Mouse (Mus musculus): ENCODE data around the gene Cpt1b. TPM values are rescaled to one million over a fixed set of nuclear protein-coding genes. Genes with fewer than 3 reads are reported as not detected.

Gene Cpt1b
- polyA plus RNA-seq, 1 experiment from 2014 or later: 0.52 TPM

DNA sequence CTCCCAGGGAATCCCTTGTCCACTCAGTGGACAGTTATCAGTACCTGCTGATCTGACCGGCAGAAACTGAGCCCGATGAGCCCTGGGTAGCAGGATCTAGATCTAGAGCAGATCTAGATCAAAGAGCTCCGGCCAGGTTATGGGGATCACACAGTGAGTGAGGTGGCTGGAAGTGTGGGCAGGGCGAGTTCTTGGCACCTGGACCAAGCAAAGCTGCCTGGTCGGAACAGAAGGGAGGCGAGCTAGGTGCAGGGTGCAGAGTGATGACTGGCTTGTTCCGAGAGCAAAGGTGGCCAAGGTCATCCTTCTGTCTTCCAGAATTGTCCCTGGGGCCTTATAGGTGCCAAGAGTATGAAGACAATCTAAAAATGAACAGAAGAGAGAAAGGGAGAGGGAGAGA, 34.2 kb upstream of the Cpt1b start:
- Histone ChIP-seq H3K36me3 (no peaks in the 10 kb centered on the region), H3K9ac (no peak overlapping the region; the same call in 1 of the 2 replicates), H3K9me3 (no peaks in the 10 kb centered on the region), H3K27ac (no peak overlapping the region), H3K27me3 (peaks cover 21% of the 10 kb centered on the region), H3K4me1 (no peaks in the 10 kb centered on the region), H3K4me3 (no peak overlapping the region), H3K4me2 (replicated peaks) (no peak overlapping the region)
- WGBS: 87% methylated on average over 7 of the region's 7 CpGs
- ATAC-seq (ENCODE audit: low FRiP score, low read depth): no peak

DNA sequence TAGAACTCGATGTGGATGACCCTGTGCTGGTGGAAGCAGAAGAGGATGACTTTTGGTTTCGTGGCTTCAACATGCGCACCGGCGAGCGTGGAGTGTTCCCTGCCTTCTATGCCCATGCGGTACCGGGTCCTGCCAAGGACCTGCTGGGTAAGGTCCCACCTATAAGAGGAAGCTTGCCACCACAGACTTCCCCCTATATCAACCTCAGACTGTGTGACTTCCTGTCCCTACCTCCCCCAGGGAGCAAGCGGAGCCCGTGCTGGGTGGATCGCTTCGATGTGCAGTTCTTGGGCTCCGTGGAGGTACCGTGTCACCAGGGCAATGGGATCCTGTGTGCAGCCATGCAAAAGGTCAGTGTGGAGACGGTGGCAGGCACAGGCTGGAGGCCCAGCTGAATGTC, 33.3 kb upstream of the Cpt1b start:
- ATAC-seq (ENCODE audit: low FRiP score, low read depth): no peak
- H3K4me3 ChIP-seq: no peak overlapping the region
- WGBS: 94% methylated on average over 15 of the region's 15 CpGs
- H3K27me3 ChIP-seq: peaks cover 30% of the 10 kb centered on the region
- H3K4me1 ChIP-seq: peaks cover 7% of the 10 kb centered on the region
- H3K9me3 ChIP-seq: no peaks in the 10 kb centered on the region
- no peak overlapping the region for H3K4me2 ChIP-seq (replicated peaks)
- H3K9ac ChIP-seq: no peak overlapping the region
- no peaks in the 10 kb centered on the region for H3K36me3 ChIP-seq
- no peak overlapping the region for H3K27ac ChIP-seq

DNA sequence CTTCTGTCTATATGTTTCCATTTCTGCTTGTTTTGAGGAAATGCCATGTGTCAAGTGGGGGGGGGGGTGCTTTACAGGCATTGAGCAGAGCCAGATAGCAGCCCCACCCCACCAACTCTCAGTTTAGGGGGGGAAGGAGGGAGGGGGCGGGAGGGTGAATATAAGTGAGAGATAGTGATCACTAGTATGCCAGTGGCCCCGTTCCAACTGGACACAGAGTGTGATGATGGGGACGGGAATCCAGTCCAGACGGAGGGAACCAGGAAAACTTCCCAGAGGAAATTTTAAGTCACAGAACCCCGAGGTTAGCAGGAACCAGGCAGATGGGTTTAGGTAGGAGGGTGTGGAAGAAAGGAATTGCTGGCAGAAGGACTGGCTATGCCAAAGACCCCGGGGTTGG, 30.0 kb upstream of the Cpt1b start:
- H3K27ac ChIP-seq: no peak overlapping the region
- H3K4me3 ChIP-seq: no peak overlapping the region
- no peak overlapping the region for H3K9ac ChIP-seq
- peaks cover 43% of the 10 kb centered on the region for H3K27me3 ChIP-seq
- H3K4me2 ChIP-seq (replicated peaks): no peak overlapping the region
- H3K4me1 ChIP-seq: peaks cover 12% of the 10 kb centered on the region
- no peaks in the 10 kb centered on the region for H3K9me3 ChIP-seq
- H3K36me3 ChIP-seq: no peaks in the 10 kb centered on the region
- WGBS: 78% methylated on average over 6 of the region's 6 CpGs
- no peak for ATAC-seq (ENCODE audit: low FRiP score, low read depth)

DNA sequence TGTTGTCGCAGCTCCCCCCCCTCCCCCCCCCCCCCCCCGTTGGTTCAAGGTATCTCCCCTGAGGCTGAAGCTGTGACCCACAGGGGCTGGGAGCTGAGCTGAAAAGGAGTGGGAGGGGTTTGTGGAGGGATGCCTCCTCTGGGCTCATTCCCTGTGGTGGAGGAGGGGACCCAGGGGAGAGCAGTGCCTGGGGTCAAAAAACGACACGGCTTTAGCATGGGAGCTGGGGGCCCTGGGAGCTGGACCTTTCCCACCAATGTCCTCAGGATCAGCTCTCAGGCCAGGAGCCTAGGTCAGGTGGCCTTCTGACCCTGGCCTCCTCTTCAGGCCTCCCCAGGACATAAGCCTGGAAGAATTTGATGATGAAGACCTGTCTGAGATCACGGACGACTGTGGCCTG, 29.2 kb upstream of the Cpt1b start:
- Histone ChIP-seq H3K9ac (no peak overlapping the region), H3K4me2 (replicated peaks) (peak overlapping the region; percentile 88; the same call in 1 of the 2 replicates), H3K9me3 (no peaks in the 10 kb centered on the region), H3K27ac (no peak overlapping the region), H3K4me3 (no peak overlapping the region), H3K36me3 (no peaks in the 10 kb centered on the region), H3K4me1 (peaks cover 12% of the 10 kb centered on the region), H3K27me3 (peaks cover 43% of the 10 kb centered on the region)
- no peak for ATAC-seq (ENCODE audit: low FRiP score, low read depth)
- WGBS: 12% methylated on average over 5 of the region's 6 CpGs

DNA sequence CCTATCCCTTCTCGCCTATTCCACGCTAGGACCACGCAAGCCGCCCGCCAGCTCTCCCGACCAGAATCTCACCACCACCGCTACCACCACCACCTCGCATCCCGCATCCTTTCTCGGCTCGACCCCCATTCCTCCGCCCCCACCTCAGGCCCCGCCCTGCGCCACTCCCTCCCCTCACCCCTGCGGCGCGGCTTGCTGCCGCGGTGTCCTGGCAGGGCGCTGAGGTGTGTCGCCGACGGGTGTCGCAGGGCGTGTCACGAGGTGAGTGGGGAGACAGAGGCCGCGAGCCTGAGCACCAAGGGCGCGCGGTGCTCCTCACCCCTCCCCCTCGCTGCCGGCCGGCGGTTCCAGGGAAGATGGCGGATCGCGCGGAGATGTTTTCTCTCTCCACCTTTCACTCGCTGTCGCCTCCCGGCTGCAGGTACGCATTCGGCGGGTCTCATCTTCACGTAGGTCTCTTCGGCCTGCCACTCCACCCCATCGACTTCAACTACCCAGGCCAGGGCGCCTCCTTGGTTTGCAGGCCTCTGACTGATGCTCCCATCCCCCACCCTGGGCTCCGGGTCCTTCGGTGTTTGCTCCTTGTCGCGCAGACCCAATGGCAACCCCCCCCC, 28.3 kb upstream of the Cpt1b start, which contains the start of gene Mapk8ip2:
TSS of gene Mapk8ip2 (plus strand) at position 49 of the 614 bp plus-strand sequence.
- H3K4me2 ChIP-seq (replicated peaks): peak within 1 kb of the TSS; percentile 88
- H3K4me3 ChIP-seq: peak within 1 kb of the TSS; percentile 54
- H3K9me3 ChIP-seq: no peaks in the 10 kb centered on the region
- peaks cover 12% of the 10 kb centered on the region for H3K4me1 ChIP-seq
- no peaks in the 10 kb centered on the region for H3K36me3 ChIP-seq
- H3K27ac ChIP-seq: no peak within 1 kb of the TSS
- H3K27me3 ChIP-seq: peaks cover 43% of the 10 kb centered on the region
- 0 out of 2 replicates have a peak, but pooled peaks have one; percentile 55 for ATAC-seq (ENCODE audit: low FRiP score, low read depth)
- 2% methylated on average over 53 of the region's 53 CpGs for WGBS
- peak within 1 kb of the TSS; percentile 43; the same call in 1 of the 2 replicates for H3K9ac ChIP-seq

DNA sequence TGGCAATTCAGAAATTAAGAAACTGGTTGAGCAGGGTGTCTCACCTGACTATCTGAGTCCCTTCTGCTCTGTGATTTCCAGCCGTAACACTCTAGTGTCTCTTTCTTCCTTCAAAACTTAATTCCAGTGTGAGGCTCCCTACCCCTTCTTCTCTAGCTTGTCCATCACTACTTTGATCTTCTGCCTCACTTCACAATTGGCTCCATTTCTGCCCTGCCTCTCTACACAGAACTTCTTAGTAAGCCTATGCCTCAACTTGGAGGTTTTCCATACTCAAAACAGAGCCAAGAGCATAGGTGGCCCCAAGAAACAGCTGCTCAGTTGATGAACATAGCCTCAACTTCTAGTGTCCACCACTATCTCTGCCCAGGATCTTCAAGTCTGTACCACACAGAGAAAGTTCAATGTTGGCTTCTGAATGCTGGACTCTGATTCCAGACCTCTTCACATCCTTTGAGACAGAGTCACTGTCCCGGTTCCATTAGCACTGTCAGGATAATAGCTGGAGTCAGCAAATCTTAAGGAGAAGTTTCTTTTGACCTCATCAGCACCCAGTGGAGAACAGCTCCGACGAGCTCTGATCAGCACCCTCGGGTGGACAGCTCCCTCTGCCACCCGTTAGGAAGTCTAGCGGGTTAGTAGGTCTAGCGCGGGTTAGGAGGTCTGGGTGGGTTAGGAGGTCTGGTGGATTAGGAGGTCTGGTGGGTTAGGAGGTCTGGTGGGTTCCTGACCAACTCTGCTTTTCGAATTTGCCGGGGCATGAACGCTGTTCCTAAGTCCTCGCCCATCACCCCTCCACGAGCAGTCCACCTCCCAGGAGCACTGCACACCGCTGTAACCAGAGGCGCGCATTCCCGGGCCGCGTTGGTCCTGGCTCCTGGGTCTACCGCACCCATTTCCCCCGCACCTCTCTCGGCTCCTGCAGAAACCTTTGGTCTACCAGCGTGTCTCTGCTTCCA, 27.5 kb upstream of the Cpt1b start:
- Histone ChIP-seq H3K9ac (no peak overlapping the region), H3K9me3 (no peaks in the 10 kb centered on the region), H3K4me1 (peaks cover 12% of the 10 kb centered on the region), H3K27ac (no peak overlapping the region), H3K27me3 (peaks cover 43% of the 10 kb centered on the region), H3K36me3 (no peaks in the 10 kb centered on the region), H3K4me3 (peak overlapping the region; percentile 54), H3K4me2 (replicated peaks) (peak overlapping the region; percentile 88)
- 5% methylated on average over 24 of the region's 24 CpGs for WGBS
- peak; percentile 76 for ATAC-seq (ENCODE audit: low FRiP score, low read depth)

DNA sequence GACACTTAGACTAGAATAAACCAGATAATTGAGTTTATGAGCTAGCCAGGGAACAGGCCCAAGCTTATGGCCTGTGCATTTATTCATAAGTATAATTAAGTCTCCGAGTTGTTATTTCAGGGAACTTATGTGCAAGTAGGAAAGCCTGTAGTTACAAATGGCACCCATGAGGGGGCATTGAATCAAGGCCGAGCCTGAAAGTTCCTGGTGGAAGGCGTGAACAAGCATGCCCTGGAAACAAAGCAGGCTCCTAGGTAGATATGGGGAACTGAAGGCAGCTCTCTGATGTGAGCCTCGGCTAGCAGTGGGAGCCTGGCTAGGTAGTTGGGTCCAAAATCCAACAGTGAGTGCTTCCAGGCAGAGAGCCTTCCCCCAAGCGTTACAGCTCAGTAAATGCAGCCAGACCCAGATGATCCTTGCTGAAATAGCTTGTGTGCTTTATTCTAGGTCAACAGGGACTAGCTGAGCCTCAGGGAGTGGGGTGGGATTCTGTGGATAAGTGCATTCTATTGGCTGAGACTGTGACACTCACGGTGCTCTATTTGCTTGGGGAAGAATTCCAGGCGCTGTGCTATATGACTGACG, 16.9 kb upstream of the Cpt1b start:
- ATAC-seq (ENCODE audit: low FRiP score, low read depth): no peak
- WGBS: 42% methylated on average over 8 of the region's 8 CpGs

DNA sequence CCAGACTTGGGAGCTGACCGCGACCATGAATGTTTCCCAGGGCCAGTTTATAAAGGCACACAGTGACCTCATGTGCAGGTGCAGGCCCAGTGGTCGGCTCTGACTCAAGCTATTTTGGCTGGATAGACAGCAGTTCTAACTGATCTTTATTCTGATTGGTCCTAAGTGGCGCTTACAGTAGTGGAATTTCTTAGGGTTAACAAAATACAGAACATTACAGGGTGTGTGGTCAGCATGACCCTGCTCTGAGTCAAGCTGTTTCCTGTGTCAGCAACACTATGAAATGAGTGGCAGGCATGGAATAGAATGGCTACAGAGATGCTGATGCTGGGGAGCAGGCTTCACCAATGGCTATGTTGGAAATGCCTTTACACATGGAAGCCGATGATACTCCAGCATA, 10.2 kb upstream of the Cpt1b start:
- Histone ChIP-seq H3K4me2 (replicated peaks) (no peak overlapping the region), H3K4me3 (no peak overlapping the region), H3K9me3 (no peaks in the 10 kb centered on the region), H3K9ac (no peak overlapping the region), H3K27ac (no peak overlapping the region), H3K36me3 (no peaks in the 10 kb centered on the region), H3K4me1 (no peaks in the 10 kb centered on the region), H3K27me3 (no peaks in the 10 kb centered on the region)
- 85% methylated on average over 5 of the region's 5 CpGs for WGBS
- ATAC-seq (ENCODE audit: low FRiP score, low read depth): no peak

More for the DNA sequence above, 16.9 kb upstream of the Cpt1b start:
- H3K4me3 ChIP-seq: no peak overlapping the region
- no peaks in the 10 kb centered on the region for H3K4me1 ChIP-seq
- H3K4me2 ChIP-seq (replicated peaks): no peak overlapping the region
- no peaks in the 10 kb centered on the region for H3K36me3 ChIP-seq
- 0 out of 2 replicates have a peak, but pooled peaks cover 2% of the 10 kb centered on the region for H3K27me3 ChIP-seq
- H3K9me3 ChIP-seq: no peaks in the 10 kb centered on the region
- H3K9ac ChIP-seq: no peak overlapping the region
- H3K27ac ChIP-seq: no peak overlapping the region

DNA sequence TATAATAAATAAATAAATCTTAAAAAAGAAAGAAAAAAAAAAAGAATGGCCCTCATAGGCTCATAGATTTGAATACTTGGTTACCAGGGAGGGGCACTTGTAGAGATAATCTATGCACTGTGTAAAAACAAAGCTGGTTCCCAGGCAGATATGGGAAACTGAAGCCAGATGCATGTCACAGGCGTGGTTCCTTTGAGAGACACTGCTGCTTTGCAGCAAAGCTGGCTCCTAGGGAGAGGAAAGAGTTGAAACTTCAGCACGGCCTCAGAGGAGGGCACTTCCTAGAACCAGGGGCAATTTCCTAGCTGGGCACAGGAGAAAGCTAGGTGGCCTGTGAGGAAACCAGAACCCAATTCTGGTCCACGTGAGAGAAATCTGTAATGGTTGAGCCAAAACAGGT, 8.5 kb upstream of the Cpt1b start:
- Histone ChIP-seq H3K9ac (no peak overlapping the region), H3K27me3 (no peaks in the 10 kb centered on the region), H3K4me1 (peaks cover 5% of the 10 kb centered on the region), H3K27ac (no peak overlapping the region), H3K9me3 (no peaks in the 10 kb centered on the region), H3K4me3 (no peak overlapping the region), H3K36me3 (no peaks in the 10 kb centered on the region), H3K4me2 (replicated peaks) (no peak overlapping the region)
- ATAC-seq (ENCODE audit: low FRiP score, low read depth): no peak
- WGBS: 61% methylated on average over 3 of the region's 3 CpGs

DNA sequence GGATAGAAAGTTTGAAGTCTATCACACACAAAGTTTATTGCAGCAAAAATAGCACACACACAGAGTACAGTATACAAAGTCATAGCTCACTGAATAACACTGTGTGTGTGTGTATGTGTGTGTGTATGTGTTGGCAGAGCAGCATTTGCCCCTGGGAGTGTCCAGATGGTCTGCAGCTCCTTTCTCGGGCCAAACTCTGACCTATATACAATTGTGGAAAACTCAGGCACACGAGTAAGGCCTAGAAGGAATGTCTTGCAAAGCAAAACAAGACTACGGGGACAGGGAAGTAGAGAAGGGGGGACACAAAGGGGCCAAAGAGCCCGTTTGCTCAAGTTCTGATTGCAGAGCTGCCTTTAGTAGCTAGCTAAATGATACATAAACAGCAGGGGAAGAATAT, 7.3 kb upstream of the Cpt1b start:
- peaks cover 15% of the 10 kb centered on the region for H3K4me1 ChIP-seq
- H3K4me2 ChIP-seq (replicated peaks): no peak overlapping the region
- H3K9ac ChIP-seq: no peak overlapping the region
- H3K36me3 ChIP-seq: peaks cover under 1% of the 10 kb centered on the region; the same call in 1 of the 2 replicates
- no peak overlapping the region for H3K4me3 ChIP-seq
- H3K27me3 ChIP-seq: no peaks in the 10 kb centered on the region
- no peak for ATAC-seq (ENCODE audit: low FRiP score, low read depth)
- 70% methylated on average over 4 of the region's 4 CpGs for WGBS
- H3K9me3 ChIP-seq: no peaks in the 10 kb centered on the region
- no peak overlapping the region for H3K27ac ChIP-seq

DNA sequence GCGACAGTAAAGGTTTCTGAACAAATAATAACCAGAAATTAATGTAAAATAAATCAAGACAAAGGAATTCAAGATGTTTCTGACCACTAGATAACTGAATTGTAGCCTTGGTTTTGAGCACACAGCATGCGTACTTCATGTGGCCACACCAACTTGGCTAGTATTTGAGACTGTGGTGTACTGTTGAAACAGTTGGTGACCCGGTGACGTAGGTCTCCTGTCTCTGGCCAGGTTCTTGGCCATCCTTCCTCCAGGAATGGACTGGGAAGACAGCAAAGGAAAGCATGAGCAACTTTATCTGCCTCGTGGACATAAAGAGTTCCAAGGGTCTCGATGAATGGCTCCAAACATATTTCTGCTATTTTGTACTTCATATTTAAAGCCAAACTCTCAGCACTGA, 6.1 kb upstream of the Cpt1b start:
- no peak overlapping the region for H3K4me2 ChIP-seq (replicated peaks)
- peaks cover 12% of the 10 kb centered on the region for H3K36me3 ChIP-seq
- H3K9ac ChIP-seq: no peak overlapping the region
- no peaks in the 10 kb centered on the region for H3K27me3 ChIP-seq
- no peak overlapping the region for H3K4me3 ChIP-seq
- H3K9me3 ChIP-seq: no peaks in the 10 kb centered on the region
- H3K4me1 ChIP-seq: peaks cover 15% of the 10 kb centered on the region
- no peak for ATAC-seq (ENCODE audit: low FRiP score, low read depth)
- WGBS: 92% methylated on average over 6 of the region's 6 CpGs
- no peak overlapping the region for H3K27ac ChIP-seq

DNA sequence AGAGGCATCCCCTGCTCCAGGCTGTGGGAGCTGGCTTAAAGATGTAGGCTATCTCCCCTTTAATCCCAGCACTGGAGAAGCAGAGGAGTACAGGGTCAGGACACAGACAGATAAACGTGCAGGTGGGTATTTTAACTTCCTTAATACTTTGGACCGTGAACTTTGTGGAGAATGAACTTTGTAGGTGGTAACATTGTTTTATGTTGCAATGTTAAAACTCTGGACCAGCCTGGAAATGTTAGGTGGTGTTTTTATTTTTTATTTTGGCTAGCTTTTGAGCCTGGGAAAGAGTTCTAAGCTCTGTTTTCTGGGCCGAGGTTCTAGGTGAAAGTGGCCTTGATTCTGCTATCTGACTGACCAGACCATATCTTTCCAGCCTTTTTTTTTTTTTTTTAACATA, 5.6 kb upstream of the Cpt1b start:
- Histone ChIP-seq H3K27ac (no peak overlapping the region), H3K9me3 (no peaks in the 10 kb centered on the region), H3K4me1 (peaks cover 15% of the 10 kb centered on the region), H3K4me3 (no peak overlapping the region), H3K9ac (no peak overlapping the region), H3K27me3 (no peaks in the 10 kb centered on the region), H3K36me3 (peaks cover 17% of the 10 kb centered on the region), H3K4me2 (replicated peaks) (no peak overlapping the region)
- no peak for ATAC-seq (ENCODE audit: low FRiP score, low read depth)
- WGBS: 88% methylated on average over 3 of the region's 3 CpGs
